13 mouse cellular contexts compared by ENCODE assay signal in genomic region chr8:40064145-40064544, GRCm38 (mm10).
"Had no signal": no experiment of that assay in that cellular context is flagged by ENCODE, and none has a peak within 500 bp of the region (broad histone marks: within the 10 kb centered on the region; RNA-seq: fewer than 3 reads in every experiment).

No protein-coding gene starts in this region.

- H3K9me3 ChIP-seq: limb, embryonic 15.5 days; liver, embryonic 12.5 days; lung, embryonic 15.5 days; megakaryocyte, embryonic 14.5 days; midbrain, embryonic 13.5 days had no signal

- H3K4me2 ChIP-seq: limb, embryonic 15.5 days; liver, embryonic 12.5 days; lung, embryonic 15.5 days; midbrain, embryonic 13.5 days had no signal

- H3K36me3 ChIP-seq: limb, embryonic 15.5 days; liver, embryonic 12.5 days; lung, embryonic 15.5 days; midbrain, embryonic 13.5 days had no signal

- H3K9ac ChIP-seq: limb, embryonic 15.5 days; liver, embryonic 12.5 days; lung, embryonic 15.5 days; midbrain, embryonic 13.5 days had no signal

- H3K4me3 ChIP-seq: limb, embryonic 15.5 days; liver, embryonic 12.5 days; lung, embryonic 15.5 days; megakaryocyte, embryonic 14.5 days; midbrain, embryonic 13.5 days; myocyte had no signal

- ATAC-seq: liver, embryonic 12.5 days; midbrain, embryonic 13.5 days had no signal

- DNase-seq: kidney, postnatal 25 days; layer of hippocampus, postnatal 36 days; lung, postnatal 14 days; right cerebral cortex, adult 18-20 months; right cerebral cortex, postnatal 25 days; thymus, postnatal 4 days had no signal

- H3K27me3 ChIP-seq: limb, embryonic 15.5 days; liver, embryonic 12.5 days; lung, embryonic 15.5 days; megakaryocyte, embryonic 14.5 days; midbrain, embryonic 13.5 days had no signal

- H3K4me1 ChIP-seq: limb, embryonic 15.5 days; liver, embryonic 12.5 days; lung, embryonic 15.5 days; megakaryocyte, embryonic 14.5 days had no signal

- H3K27ac ChIP-seq: limb, embryonic 15.5 days; liver, embryonic 12.5 days; lung, embryonic 15.5 days; macrophage; midbrain, embryonic 13.5 days had no signal
